Mouse (Mus musculus) adrenal gland, adult (tissue): ENCODE results near the gene Btbd3.

Experiments used
- DNase-seq, 2 experiments: peaks; one replicate each; pipeline ENCODE4 v3.0.0; 2022 to 2023; ENCODE audit warnings: low spot score in 1 of 2; ENCODE audit not compliant: inconsistent age in 2 of 2

The Btbd3 gene

DNA sequence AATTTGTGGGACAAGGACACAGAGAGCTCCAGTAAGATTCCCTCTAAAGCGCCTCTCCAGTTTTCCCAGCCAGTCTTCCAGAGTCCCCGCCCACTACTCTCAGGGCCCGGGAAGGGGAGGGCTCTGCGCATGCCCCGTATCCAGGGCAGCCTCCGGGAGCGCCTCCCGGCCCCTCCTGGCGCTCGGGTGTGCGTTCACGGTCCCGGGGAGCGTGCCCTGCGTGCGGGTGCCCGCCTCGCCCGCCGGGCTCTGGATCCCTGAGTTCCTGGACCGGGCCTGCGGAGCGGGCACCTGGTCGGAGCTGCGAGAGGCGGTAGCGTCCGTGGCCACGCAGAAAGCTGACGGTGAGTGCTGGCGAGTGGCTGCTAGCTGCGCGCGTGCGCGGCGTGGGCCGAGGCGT lies at the start of gene Btbd3:
Gene Btbd3, plus strand, starts transcription at position 155 of the 400 bp plus-strand sequence.
- DNase-seq = peak; percentile 97 to 99

DNA sequence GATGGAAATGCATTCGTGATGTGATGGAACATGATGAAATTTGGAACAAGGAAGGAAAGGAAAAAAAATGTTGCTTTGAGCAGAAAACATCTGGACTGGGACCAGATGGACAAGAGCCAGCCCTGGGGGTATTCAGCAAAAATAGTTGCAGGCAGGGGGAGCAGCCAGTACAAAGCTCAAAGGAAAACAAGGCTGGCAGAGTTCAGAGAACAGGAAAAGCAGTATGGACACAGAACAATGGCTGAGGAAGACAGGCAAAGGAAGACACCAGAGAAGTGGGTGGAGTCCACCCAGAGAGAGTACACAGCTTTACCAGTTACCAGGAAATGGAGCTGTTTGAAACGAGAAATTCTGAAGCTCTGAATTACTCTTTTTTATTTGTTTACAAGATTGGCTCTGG lies 40.8 kb upstream of the Btbd3 start:
- DNase-seq = peak; percentile 51 to 68

DNA sequence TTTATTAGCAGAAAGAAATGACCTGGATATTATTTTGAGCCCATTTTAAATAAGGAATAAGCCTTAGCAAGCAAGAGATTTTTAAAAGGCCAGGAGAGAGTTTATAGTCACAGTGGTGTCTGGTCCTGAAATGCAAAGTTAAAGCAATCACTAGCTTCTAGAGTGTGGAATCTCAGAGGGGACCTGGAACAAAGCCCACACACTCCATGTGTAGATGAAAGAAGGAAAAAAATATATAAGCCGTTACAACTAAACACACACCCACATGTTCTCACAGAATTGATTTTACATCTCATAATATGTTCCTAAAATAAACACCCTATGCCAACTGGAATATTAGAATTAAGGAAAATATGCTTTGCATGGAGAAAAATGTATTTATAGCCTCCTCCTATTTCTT lies 36.1 kb upstream of the Btbd3 start:
- DNase-seq = no peak

DNA sequence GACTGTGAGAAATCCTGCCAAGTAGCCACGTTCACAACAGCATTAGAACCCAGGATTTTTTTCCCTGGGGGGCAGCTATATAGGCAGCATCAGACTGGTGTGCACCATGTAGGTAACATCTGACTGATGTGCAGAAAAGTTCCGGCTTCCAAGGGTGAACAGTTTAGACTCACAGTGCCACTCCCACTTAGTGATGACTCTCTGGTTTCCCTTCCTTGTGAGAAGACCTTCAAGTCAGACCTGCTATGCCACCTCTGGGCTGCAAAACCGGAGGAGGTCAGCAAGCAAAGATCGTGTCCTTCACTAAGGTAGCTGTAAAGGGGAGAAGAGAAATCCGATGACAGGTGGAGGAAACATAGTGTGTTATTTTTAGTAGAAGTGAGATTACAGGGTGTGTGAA lies 24.1 kb upstream of the Btbd3 start:
- DNase-seq = no peak

DNA sequence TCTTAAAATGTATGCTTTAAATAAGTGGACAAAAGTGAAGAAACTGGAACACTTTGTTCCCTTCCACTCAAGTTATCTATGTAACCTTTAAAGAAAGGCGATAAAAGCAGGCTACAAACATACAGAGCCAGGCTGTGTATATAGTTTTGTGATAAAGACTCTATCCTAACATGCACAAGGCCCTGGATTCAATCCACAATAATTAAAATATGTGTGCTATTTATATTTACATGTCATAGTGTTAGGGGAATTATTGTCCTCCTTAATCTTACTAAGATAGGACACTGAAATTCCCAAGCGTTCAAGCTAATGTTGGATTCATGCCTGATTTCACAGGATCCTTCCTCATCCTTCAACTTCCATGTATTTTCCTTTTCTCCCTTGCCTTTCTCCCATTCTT lies 20.2 kb upstream of the Btbd3 start:
- no peak for DNase-seq

DNA sequence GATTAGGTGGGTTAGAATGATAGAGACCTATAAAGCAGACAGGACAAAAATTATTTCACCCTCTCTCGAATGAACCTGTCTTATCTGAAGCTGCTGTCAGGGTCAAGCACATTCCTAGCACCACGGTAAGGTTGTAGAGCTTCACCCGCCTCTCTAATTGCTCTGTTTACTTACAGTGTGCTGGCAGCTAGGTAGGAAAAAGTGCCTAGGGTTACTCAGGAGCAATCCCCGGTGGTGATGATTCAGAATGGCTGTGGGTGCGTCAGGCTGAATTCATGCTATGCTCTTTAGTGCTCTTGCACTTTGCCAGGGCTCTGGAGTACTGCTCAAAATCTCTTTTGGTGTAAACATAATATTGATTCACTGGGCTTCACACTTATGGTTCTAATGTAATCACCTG lies 13.9 kb upstream of the Btbd3 start:
- DNase-seq = no peak

DNA sequence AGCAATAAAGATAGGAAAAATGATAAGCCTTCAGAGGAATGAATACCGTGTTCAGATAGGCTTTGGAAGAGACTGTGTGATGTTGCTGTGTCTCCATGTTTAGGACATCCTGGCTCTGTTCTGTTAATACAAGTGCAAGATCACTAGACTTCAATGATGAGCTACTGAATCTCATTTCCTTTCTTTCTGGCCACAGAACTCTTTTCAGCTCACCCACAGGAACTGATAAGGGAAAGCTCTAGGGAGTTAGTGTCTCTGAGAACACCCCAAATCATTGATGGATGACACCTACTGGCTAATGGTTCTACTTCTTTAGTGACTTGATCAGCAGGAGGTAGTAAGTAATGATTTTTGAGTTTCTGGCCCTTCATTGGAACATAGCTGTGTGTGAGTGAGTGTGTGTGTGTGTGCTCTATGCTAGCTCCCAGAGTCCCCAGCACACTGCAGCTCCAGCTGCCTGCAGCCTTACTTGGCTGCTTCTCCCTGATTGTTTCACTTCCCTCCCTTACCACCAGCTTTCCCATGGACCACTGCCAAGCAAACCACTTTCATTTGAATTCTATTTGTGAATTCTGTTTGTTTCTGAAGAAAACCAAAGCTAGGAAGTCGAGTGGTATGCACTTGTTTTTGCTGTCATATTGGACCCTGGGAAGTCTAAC lies 10.6 kb upstream of the Btbd3 start:
- DNase-seq = peak in 1 of 2 experiments; percentile 58

DNA sequence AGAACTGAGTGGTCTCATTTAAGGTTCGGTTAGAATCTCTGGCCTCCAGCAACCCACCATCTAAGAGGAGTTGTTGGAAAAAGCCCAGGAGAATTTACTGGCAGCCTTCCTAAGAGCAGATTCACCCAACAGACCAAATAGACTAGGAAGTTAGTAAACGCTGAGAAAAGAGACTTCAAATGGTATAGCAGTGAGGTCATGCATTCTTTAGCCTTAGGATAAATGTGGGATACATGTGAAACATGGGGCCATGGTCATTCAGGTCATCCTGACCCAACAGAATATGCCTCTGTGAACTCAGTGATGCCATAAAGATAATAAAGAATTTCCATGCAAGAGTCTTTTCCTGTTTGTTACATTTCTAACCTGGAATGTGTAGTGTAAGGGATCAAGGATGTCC lies 8.4 kb upstream of the Btbd3 start:
- no peak for DNase-seq

DNA sequence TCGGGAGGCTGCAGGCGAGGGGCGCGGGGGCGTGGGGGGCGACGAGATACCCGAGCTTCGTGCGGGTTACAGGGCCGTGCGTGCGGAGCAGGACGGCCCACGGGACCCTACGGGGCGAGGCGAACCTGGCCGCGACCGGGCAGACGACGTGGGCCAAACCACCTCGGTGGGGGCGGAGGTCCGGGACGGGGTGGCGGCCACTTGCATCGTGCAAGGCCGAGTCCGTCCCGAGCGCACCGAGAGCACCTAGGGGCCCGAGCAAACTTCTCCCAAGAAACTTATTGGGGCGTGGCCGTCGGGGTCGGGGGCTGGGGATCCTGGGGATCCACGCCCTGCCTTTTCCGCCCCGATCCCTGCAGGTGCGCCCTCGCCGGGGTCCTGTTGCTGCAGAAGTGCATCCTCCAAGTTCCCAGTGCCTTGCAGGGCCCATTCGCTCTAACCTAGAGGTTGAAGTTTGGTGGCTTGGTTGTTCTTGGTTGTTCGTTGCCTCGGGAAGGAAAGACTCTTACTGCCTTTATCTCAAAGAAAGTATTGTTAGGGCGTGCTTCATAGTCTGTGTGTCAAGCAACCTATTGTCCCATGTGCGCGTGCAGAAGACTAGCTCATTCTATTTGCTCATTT lies 596 bp downstream of the Btbd3 start:
- DNase-seq = peak in 1 of 2 experiments; percentile 85

DNA sequence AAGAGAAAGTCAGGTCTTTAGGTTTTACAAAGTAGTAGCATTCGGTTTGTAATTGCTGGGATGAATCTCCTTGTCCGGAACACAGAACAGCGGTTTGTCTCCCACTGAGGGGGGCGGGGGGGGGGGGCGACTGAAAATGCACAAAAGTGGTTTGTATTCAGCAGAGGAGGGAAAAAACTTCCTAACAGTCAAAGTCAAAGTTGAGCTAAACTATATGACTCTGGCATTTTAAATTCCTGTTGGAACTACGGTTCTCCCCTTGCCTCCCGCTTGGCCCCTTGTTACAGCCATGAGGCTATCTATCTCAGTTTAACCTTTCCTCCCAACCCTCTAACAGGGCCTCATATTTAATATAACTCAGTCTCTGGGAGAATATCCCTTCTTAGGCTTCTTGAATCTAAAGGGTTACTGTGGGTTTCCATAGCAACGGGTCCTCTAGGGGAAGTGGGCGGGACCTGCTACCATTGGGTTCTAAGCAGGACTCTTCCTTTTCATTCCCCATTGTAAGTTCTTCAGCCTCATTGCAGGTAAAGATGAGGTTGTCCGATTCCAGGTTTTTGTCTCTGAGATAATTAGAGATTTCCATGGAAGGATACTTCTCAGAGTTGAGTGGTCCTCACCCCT lies 1.4 kb downstream of the Btbd3 start:
- DNase-seq = peak; percentile 54 to 86

DNA sequence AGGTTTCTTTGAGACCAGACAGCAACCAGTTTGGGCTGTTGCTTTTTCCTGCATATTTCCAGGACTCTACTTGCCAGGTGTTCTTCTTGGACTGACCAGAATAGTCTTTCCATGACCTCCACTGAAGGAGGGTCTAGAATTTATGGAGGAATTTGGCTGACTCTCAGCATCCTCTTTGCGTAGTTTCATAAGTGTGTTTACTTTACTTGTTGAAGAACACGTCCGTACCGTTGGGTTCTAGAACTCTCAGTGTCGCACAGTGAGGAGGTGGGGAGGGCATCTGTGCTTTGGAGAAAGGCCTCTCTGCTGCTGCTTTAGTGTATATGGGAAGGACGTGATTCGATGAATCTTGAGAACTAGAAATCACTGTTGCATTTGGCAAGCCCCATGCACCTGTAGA lies 4.8 kb downstream of the Btbd3 start:
- peak in 1 of 2 experiments; percentile 24 for DNase-seq

DNA sequence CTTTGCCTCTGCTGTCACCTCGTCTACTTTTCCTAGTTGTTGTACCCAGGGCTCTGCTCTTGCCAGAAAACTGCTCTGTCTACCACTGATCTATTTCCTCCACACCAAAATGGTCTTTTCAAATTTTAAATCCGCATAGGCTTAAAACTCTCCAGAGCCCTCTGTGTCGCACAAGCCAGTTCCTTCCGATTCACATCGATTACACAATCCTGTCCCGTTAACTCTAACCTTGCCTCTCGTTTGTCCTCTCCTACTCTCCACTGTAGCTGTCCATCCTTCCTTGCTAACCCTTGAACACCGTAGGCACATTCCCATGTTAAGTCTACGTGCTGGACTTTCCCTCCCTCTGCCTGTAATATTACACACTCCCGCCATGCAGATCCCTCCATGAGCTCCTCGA lies 6.5 kb downstream of the Btbd3 start:
- DNase-seq = peak in 1 of 2 experiments; percentile 35

DNA sequence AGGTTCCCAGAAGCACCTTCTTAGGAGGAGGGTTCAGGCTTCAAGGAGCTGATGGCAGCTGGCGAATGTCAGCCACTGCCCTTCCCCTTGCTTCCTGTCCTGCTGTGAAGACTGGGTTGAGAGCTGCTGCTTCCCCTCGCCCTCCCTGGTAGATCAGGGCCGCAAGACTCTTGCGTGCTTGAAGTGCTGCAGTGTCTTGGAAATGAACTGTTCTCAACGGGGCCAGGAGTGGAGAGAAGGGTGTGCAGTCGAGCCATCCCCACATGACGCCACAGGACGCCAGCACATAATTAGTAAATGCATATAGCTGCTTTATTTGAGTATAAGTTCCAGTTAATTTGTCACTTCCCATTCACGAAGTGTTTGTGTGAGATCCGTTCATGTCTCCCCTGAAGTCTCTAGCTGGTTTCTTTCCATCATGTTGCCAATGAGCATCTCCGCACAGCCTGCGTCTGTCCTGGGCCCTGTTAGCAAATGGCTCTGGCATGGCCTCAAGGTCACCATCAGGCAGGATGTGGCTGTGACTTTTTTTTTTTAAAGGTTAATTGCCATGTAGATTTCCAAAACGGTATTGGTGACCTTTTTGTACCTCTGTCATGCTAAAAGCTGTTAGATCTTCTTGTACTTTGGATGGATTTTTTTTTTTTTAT lies 9.1 kb downstream of the Btbd3 start:
- peak; percentile 65 to 84 for DNase-seq

DNA sequence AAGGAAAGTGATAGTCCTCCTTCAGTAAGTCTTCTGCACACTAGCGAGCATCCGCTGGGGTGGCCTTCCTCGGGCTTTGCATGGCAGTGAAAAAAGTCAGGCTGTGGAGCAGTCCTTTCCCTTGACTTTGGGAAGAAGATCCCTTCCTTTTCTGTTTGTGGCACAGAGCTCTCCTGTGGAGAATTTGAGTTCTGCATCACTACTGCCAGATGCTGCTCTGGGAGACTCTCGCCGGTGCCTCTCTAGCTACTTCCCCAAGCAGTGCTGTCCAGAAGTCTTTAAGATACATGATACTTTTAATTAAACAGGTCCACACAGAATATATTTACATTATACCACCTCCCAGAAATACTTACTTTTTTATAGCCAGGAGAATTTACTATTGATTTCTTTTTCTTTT lies 10.3 kb downstream of the Btbd3 start:
- peak in 1 of 2 experiments; percentile 33 for DNase-seq

DNA sequence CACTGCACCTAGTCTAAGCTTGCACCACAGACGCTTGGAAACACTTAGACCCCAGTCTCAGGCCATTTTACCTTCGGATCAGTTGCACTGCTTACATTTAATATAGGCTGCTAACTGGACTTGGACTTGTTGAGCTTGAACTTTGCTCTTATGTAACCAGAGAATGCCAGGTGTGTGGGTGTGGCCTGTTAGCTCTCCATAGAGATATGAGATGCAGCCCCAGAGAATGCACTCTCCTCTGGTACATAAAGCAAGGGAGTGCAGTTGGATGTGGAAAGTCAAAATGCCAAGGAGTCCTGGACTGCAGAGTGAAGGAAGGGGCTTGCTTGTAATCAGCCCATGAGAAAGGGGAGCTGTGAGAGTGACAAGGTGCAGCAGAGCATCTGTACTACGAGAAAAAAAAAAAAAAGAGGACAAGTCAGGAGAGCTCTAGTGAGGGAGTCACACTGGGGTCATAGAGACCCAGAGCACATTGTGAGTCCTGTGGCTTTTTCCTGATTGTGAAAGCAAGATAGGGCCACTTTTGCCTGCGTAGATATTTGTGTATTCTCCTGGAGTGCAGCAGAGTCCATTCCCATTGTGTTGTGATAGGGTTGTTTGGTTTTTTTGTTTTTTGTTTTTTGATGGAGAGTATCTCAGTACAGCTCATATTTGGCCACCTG lies 11.6 kb downstream of the Btbd3 start:
- DNase-seq = peak in 1 of 2 experiments; percentile 33

DNA sequence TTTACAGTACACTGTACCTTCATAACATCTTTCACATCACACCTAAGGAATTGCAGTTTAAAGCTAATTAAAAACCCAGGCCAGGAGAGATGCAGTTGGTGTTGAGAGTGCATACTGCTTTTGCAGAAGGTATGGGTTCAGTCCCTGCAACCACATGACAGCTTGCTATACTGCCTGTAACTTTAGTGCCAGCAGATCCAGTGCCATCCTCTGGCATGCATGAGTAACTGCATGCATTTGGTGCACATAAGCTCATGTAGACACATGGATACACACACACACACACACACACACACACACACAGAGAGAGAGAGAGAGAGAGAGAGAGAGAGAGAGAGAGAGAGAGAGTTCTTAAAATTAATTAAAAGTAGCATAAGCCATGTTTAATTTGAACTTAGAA lies 13.0 kb downstream of the Btbd3 start:
- DNase-seq = no peak

DNA sequence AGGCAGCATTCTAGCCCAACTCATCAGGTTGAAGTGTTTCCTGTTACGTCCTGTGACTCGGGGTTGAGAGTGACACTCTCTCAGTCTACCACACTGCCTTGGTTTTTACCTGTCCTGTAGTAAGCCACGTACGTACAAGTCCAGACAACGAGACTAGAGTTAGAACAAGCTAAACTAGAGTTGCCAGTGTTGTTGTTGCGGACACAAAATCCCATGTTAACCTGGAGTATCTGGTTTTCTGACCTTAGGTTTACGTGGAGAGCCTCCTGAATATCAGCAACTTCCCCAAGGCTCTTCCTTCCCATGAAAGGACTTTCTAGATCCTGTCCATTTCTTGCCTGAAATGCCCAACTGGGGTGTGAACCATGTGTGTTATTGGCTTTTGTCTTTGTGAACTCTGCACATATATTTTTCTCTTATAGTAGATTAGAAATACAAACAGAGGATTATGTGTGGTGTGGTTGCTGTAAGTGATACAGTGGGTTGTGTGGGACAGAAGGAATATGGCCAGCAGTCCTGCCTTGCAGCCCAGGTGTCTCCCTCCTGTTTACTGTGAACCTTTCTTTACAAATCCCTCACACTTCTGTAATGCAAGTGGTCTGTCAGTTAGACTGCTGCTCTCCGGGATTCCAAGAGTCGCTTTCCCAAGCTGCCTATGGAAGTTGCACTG lies 17.2 kb downstream of the Btbd3 start:
- no peak for DNase-seq

DNA sequence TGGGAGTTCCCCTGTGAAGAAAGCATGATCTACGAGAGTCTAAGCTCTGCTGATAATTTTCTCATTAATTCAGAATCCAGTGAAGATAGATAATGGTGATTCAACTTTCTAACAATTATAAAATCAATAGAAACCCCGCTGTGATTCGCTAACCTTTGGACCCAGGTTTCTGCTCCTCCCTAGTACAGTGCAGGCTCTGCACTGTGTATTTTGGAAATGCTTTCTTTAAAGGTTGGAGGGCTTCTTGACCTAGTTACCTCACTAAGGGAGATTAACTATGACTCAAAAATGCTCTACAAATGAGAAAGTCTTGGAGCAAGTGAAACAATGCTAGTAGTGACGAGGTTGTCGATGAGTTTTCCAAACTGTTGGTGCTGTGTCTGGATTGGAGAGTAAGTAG lies 17.7 kb downstream of the Btbd3 start:
- DNase-seq = no peak

DNA sequence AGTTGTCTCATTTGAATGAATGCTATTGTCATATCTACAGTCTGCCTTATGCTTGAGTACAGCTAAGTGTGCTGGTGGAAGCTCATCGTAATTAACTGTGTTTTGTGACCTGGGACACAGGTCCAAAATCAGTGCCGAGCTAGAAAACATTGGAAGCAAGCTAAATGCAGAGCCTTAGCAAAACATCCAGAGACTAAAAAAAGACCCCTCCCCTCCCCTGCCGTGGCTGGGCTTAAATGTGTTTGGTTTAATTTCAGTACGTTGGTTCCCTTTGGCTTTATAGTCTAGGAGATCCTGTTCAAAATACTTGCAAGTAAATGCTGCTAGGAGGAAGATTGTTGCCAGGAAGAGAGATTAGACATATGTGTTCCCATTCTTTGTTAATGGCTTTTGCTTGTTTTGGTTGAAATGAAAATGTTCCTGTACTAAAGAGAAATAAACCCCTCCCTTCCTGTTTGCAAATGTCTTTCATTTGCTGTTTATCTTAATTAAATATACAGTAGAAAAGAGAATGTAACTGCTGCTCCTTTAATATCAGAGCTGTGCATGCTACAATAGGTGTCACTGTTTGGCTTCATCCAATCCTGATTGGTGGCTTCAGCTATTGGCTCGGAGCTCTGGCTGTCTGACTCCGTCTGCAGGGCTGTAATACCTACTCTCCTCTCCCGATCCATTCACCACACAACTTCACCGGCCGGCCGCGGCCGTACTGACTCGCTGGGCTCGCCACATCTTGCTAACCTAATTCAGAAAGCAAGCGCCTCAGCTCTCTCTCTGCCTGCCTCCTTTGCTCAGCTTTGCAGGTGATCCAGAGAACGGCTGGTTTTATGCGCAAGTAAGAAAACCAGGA lies 21.7 kb downstream of the Btbd3 start:
- peak; percentile 76 to 89 for DNase-seq
